Mouse (Mus musculus) liver, embryonic 14.5 days (tissue): ENCODE results near the gene Ccdc84.

ENCODE experiments used
- CTCF ChIP-seq: IDR thresholded peaks from 2 replicates; pipeline ENCODE4 v1.5.1; 2016; ENCODE audit warnings: antibody characterized with exemption, low read depth, control low read depth
- EP300 ChIP-seq: IDR thresholded peaks from 2 replicates; pipeline ENCODE4 v1.6.1; 2016; ENCODE audit warnings: antibody characterized with exemption, low read depth

DNA sequence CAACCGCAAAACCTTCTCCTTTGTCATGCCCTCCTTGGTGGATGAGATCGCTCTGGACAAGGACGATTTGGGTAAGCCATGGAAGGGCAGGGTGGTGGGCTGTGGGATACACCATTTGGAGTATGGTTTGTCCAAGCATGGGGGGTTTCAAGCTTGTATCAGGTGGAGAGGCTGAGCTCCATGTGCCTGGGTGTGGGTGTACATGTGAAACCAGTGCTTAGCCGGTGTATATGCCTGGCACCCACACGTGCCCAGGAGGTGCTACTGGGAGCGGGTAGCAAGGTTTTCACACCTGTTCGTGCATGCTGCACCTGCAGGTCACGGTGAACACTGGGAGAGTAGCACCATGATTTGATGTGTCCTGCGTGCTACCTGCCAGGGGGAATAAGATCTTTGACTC is 19.8 kb downstream of the Ccdc84 start:
- TF ChIP-seq CTCF (no peak), EP300 (no peak)
